Mouse (Mus musculus) forebrain, embryonic 10.5 days (tissue): ENCODE results near the gene Npcd. TPM values are rescaled to one million over a fixed set of nuclear protein-coding genes. Genes with fewer than 3 reads are reported as not detected.

Experiments
- DNase-seq: peaks from one replicate; pipeline ENCODE4 v3.0.0-alpha.2; 2017; ENCODE audit warnings: low spot score; ENCODE audit errors: extremely low spot score
- H3K27ac ChIP-seq: fragments of 300-500 bp; sonication (generic); 2 replicates; pipeline ENCODE4 v1.5.1; 2016; ENCODE audit warnings: mild to moderate bottlenecking
- H3K27me3 ChIP-seq: fragments of 300-500 bp; sonication (generic); 2 replicates; pipeline ENCODE4 v1.6.1; 2016; ENCODE audit warnings: mild to moderate bottlenecking; ENCODE audit not compliant: poor library complexity, severe bottlenecking
- H3K36me3 ChIP-seq: fragments of 300-500 bp; sonication (generic); replicated peaks from 2 replicates; pipeline ENCODE4 v1.6.1; 2016; ENCODE audit warnings: mild to moderate bottlenecking, moderate library complexity
- H3K4me1 ChIP-seq: fragments of 300-500 bp; sonication (generic); 2 replicates; pipeline ENCODE4 v1.6.1; 2016
- H3K4me3 ChIP-seq: fragments of 300-500 bp; sonication (generic); 2 replicates; pipeline ENCODE4 v1.5.1; 2016; ENCODE audit warnings: mild to moderate bottlenecking, moderate library complexity
- H3K9me3 ChIP-seq: fragments of 300-500 bp; sonication (generic); 2 replicates; pipeline ENCODE4 v1.6.1; 2016; ENCODE audit warnings: mild to moderate bottlenecking, moderate library complexity
- WGBS: fragments of 180-500 bp; shearing (Covaris S2); methylation state at CpG from one replicate; pipeline ENCODE4 v1.1.7; 2016; 5-methylcytosine and 5-hydroxymethylcytosine counted together
- polyA plus RNA-seq: library from polyadenylated mRNA; unstranded; fragments of >200 nt; fragmentation: Nextera tagmentation; extraction: Ambion mirVana; gene quantifications from 2 replicates; pipeline ENCODE4 v1.2.1, GENCODE M21; 2016

Gene Npcd
- polyA plus RNA-seq, 1 experiment from 2014 or later, result not detected

DNA sequence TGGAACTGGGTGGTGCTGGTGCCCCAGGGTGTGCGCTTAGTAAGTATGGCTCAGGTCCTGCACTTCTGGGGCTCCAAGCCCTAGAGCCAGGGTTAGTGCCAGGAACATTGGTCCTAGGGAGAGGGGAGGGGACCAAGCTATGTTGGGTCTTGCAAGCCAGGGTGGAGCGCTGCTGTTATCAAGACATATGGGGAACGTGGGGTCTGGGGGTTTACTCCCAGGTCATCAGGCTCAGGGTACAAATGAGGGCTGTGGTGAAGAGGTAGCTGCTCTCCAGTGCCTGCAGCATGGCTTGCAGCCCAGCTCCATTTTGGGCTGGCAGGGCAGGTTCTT lies 80.7 kb downstream of the Npcd start:
- peaks cover 23% of the 10 kb centered on the region for H3K4me1 ChIP-seq
- no peak overlapping the region for H3K4me3 ChIP-seq
- no peaks in the 10 kb centered on the region for H3K36me3 ChIP-seq
- no peaks in the 10 kb centered on the region for H3K27me3 ChIP-seq
- 0 out of 2 replicates have a peak overlapping the region, but pooled peaks have one; percentile 20 for H3K27ac ChIP-seq
- no peaks in the 10 kb centered on the region for H3K9me3 ChIP-seq
- WGBS, result 93% methylated on average over 3 of the region's 3 CpGs
- no peak for DNase-seq

DNA sequence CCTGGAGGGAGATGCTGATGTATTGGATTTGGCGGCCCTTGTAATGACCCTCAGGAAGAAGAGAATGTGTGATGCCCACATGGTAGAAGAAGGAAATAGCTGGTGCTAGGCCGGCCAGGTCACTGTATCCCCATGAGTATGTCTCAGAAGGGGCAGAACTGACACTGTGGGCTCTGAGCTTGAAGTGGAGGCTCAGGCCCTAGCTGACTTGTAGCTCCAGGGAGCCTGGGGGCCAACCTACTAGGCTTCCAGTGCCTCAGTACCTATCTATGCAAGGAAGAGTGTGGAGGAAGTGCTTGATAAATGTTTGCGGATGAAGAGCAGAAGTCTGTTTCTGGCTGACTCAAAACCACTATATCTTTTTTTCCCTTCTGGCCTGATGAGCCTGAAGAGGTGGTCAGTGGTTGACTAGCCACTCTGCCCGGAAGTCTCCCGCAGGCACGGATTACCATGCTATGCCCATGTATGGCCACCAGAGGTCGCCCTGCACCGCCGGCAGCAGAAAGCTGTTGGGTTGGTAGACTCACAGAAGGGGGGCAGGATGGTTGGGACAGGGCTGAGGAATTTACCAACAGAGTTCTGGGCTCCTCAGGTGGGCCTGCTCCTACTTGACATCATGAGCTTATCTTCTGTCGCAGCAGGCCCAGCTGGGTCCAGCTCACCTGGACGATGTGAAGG lies 81.2 kb downstream of the Npcd start:
- 21% methylated on average over 11 of the region's 11 CpGs for WGBS
- Histone ChIP-seq H3K27me3 (no peaks in the 10 kb centered on the region), H3K4me1 (peaks cover 28% of the 10 kb centered on the region), H3K4me3 (no peak overlapping the region), H3K9me3 (no peaks in the 10 kb centered on the region), H3K36me3 (no peaks in the 10 kb centered on the region), H3K27ac (0 out of 2 replicates have a peak overlapping the region, but pooled peaks have one; percentile 20)
- DNase-seq, result peak; percentile 79

DNA sequence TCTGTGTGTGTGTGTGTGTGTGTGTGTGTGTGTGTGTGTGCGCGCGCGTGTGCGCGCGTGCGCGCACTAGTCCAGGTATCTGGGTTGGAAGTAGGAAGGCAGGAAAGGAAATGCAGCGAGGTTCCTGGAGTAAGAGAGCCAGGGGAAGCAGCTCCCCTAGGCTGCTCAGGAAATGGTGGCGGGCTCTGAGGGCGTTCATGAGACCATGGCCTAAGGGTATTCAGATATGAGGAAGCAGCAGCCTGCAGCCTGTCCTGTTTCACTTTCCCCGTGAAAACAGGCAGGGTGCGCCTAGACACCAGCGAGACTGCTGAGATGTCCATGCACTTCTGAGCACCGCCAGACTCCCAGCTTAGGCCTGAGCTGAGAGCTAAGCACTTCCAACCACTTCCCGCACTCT lies 82.3 kb downstream of the Npcd start:
- Histone ChIP-seq H3K4me1 (peaks cover 24% of the 10 kb centered on the region), H3K9me3 (no peaks in the 10 kb centered on the region), H3K36me3 (no peaks in the 10 kb centered on the region), H3K4me3 (no peak overlapping the region), H3K27ac (no peak overlapping the region), H3K27me3 (no peaks in the 10 kb centered on the region)
- WGBS, result 84% methylated on average over 17 of the region's 17 CpGs
- no peak for DNase-seq

DNA sequence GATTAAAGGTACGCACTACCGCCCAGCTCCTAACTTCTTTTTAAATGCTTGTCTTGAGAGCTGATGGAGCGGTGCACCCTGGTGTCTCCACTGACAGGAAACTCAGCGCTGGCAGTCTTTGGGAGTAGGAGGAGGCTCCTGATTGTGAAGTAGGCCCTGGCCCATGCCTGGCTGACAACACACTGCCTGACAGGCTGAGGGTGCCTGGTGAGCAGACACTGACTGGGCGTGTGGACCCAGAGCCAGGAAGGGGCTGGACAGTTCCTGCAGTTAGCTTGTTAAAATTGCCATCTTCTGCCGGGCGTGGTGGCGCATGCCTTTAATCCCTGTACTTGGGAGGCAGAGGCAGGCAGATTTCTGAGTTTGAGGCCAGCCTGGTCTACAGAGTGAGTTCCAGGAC lies 83.8 kb downstream of the Npcd start:
- Histone ChIP-seq H3K4me1 (peaks cover 14% of the 10 kb centered on the region), H3K27ac (no peak overlapping the region), H3K9me3 (no peaks in the 10 kb centered on the region), H3K27me3 (no peaks in the 10 kb centered on the region), H3K4me3 (no peak overlapping the region), H3K36me3 (no peaks in the 10 kb centered on the region)
- 92% methylated on average over 8 of the region's 8 CpGs for WGBS
- DNase-seq, result no peak

DNA sequence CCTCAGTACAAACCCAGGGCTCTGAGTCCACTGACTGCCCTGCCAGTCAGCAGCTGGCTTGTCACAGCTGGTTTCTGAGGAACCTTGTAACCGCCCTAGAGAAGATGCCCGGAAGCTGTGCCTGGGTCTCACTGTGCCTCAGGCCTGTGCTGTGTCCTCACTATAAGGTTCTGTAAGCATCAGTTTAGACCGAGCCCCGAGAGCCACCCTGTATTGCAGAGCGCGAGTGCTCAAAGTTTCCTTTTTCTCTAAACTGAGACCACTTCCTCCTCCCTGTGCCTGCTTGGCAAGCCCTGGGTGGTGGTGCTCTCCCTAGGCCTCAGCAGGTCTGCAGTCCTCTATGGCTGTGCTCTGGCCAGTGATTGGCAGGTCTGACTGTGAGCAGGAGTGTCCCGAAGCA lies 84.9 kb downstream of the Npcd start:
- Histone ChIP-seq H3K36me3 (no peaks in the 10 kb centered on the region), H3K4me3 (no peak overlapping the region), H3K27ac (no peak overlapping the region), H3K4me1 (peaks cover 14% of the 10 kb centered on the region), H3K27me3 (no peaks in the 10 kb centered on the region), H3K9me3 (no peaks in the 10 kb centered on the region)
- DNase-seq, result no peak
- 92% methylated on average over 7 of the region's 7 CpGs for WGBS

DNA sequence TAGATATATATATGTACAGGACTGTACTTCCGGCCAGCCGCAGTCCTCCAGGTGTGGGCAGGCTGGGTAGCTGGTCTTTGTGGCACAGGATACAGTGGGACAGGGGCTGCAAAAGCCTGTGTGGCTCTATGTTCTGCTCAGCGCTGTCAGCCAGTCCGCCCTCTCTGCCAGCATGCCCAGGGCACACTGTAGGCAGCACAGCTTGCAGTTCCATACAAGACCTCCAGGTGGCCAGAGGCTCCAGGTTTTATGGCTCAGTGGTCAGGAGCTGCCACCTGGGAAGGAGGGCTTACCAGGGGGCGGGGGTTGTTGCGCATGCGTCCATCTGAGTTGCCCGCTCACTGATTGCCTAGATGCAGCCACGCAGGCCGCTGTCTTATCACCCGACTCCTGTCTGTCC lies 86.0 kb downstream of the Npcd start:
- 61% methylated on average over 11 of the region's 11 CpGs for WGBS
- no peak overlapping the region for H3K4me3 ChIP-seq

DNA sequence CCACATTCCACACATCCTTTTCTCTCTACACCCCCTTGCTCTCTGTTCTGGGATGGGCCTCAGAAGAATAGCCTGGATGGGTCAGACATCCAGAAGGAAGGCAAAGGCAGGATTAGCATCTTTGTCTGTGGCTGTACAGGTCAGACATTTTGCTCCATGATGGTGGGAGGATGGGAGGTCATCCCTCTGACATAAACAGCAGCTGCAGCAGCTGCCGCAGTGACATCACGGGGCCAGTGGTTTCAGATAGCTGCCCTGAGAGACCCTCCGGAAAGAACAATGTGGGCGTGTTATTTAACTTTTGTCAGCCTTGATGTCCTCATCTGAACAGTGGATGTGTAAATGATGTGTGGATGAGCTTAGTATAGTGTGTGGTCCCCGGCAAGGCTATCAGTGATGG lies 88.2 kb downstream of the Npcd start:
- no peak overlapping the region for H3K27ac ChIP-seq
- 0 out of 2 replicates have a peak, but pooled peaks cover 3% of the 10 kb centered on the region for H3K27me3 ChIP-seq
- DNase-seq, result no peak
- peaks cover 24% of the 10 kb centered on the region for H3K4me1 ChIP-seq
- 91% methylated on average over 5 of the region's 5 CpGs for WGBS
- no peaks in the 10 kb centered on the region for H3K36me3 ChIP-seq
- H3K9me3 ChIP-seq, result no peaks in the 10 kb centered on the region
- no peak overlapping the region for H3K4me3 ChIP-seq

More for the DNA sequence above, 86.0 kb downstream of the Npcd start:
- peaks cover 11% of the 10 kb centered on the region for H3K4me1 ChIP-seq
- no peaks in the 10 kb centered on the region for H3K36me3 ChIP-seq
- no peak overlapping the region; the same call in 1 of the 2 replicates for H3K27ac ChIP-seq
- H3K27me3 ChIP-seq, result no peaks in the 10 kb centered on the region
- peak; percentile 60 for DNase-seq
- no peaks in the 10 kb centered on the region for H3K9me3 ChIP-seq

DNA sequence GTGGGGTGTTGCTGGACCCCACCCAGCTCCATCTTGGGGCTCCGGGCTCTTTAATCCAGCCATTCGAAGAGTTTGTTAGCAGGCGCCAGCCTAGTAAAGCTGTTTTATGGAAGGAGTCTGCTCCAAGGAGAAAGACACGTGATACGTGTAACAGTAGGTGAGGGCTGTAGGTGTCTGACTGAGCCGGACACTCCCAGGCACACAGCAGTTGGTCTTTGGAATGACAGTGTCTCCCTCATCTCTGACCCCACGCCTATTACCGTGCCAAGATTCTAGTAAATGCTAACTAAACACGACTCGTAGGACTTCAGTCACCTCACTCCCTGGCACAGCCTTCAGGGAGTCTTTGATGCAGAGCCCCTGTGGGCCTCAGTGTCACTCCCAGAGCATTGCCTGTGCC lies 88.7 kb downstream of the Npcd start:
- Histone ChIP-seq H3K4me1 (peaks cover 29% of the 10 kb centered on the region), H3K27ac (no peak overlapping the region), H3K4me3 (no peak overlapping the region), H3K27me3 (0 out of 2 replicates have a peak, but pooled peaks cover 3% of the 10 kb centered on the region), H3K9me3 (no peaks in the 10 kb centered on the region), H3K36me3 (no peaks in the 10 kb centered on the region)
- no peak for DNase-seq
- 90% methylated on average over 10 of the region's 10 CpGs for WGBS

DNA sequence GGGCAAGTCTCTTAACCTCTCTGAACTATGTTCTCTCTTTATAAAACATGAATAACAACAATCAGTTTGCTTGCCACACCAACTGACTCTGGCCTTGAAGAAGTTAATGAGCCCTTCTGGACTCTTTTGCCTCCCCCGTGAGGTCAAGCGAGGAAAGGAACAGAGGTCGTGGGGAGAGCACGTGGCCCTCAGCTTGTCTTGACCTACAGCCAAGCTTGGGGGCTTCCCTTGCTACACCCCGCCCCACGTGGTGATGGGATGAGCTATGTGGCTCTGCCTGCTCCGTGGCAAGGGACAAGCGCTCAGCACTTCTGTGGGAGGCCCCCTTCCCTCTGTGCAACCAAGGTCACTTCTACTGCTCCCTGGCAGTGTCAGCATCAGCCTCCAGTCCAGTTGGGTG lies 89.3 kb downstream of the Npcd start:
- Histone ChIP-seq H3K4me1 (peaks cover 34% of the 10 kb centered on the region), H3K27me3 (0 out of 2 replicates have a peak, but pooled peaks cover 3% of the 10 kb centered on the region), H3K27ac (no peak overlapping the region), H3K9me3 (no peaks in the 10 kb centered on the region), H3K4me3 (no peak overlapping the region), H3K36me3 (0 out of 2 replicates have a peak, but pooled peaks cover under 1% of the 10 kb centered on the region)
- no peak for DNase-seq
- 82% methylated on average over 8 of the region's 8 CpGs for WGBS

DNA sequence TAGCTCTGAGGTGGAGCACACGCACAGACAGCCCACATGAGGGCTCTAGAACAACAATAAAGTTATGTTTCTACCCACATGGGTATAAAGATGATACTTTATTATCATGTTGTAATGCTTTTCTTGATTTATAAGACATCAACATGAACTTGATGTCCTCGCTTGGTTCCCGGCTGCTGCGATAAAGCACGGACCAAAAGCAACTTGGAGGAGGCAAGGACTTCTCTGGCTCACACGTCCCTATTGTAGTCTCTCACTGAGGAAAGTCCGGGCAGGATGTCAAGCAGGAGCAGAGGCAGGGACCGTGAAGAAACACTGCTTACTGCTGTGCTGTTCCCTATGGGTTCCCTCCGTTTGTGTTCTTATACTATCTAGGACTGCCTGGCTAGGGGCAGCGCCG lies 90.0 kb downstream of the Npcd start:
- Histone ChIP-seq H3K27me3 (0 out of 2 replicates have a peak, but pooled peaks cover 3% of the 10 kb centered on the region), H3K27ac (no peak overlapping the region), H3K4me3 (no peak overlapping the region), H3K36me3 (peaks cover 8% of the 10 kb centered on the region), H3K4me1 (peaks cover 38% of the 10 kb centered on the region), H3K9me3 (no peaks in the 10 kb centered on the region)
- DNase-seq, result no peak
- WGBS, result 94% methylated on average over 11 of the region's 11 CpGs

DNA sequence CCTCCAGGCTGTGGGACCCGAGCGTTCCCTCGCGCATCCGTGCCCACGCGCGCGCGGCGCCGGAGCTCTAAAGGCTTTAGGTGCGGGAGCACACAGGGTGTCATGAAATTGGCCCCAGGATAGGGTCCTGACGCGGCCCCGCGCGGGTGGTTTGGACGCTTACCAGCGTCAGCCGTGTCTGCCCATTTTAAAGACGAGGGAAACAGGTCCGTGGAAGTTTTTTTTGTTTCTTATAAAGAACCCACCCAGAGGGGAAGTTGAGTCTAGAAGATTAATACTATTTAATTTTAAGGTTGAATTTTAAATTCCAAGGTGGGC lies 91.4 kb downstream of the Npcd start:
- Histone ChIP-seq H3K36me3 (peaks cover 21% of the 10 kb centered on the region), H3K27ac (peak overlapping the region; percentile 94), H3K4me3 (peak overlapping the region; percentile 96), H3K27me3 (0 out of 2 replicates have a peak, but pooled peaks cover 3% of the 10 kb centered on the region), H3K4me1 (peaks cover 33% of the 10 kb centered on the region), H3K9me3 (no peaks in the 10 kb centered on the region)
- DNase-seq, result no peak
- under 1% methylated on average over 23 of the region's 23 CpGs for WGBS

DNA sequence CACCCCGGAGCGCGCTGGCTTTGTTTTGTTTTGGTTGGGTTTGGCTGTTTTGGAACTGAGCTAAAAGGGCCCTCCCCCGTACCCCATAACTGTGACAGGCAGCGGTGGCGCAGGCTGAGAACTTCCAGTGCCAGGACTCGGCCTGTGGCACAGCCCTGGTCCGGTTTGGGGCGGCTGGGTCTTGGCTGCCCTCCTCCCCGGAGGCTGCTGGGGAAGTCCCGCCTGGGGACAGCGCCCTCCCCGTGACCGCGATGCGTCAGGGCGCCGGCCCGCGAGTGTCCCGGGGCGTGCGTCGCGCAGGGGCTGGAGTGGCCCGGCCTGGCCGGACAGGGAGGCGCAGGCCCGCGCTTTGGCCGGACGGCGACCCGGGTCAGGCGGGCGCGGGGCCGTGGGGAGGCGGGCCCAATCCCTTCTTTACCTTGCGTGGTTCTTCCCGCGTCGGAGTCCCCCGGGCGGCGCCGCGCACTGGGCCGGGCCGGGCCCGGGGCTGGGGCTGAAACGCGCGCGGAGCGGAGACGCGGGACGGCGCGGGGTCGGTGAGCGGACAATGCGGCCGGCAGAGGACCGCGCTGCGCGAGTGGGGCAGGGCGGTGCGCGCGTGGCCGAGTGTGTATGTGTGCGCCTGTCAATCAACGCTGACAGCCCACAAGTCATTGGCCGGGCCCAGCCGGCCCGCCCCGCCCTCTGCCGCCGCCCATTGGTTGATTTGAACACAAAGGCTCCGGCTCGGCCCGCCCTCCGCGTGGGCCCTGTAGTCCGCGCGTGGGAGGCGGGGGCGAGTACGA lies 91.9 kb downstream of the Npcd start, which contains the start of gene Sun2:
Gene Sun2, minus strand, starts transcription at position 616 of the 785 bp plus-strand sequence.
- under 1% methylated on average over 93 of the region's 93 CpGs for WGBS
- H3K4me3 ChIP-seq, result peak within 1 kb of the TSS; percentile 96
- 0 out of 2 replicates have a peak, but pooled peaks cover 3% of the 10 kb centered on the region for H3K27me3 ChIP-seq
- H3K27ac ChIP-seq, result peak within 1 kb of the TSS; percentile 94
- peak; percentile 88 for DNase-seq
- H3K36me3 ChIP-seq, result peaks cover 27% of the 10 kb centered on the region
- no peaks in the 10 kb centered on the region for H3K9me3 ChIP-seq
- peaks cover 33% of the 10 kb centered on the region for H3K4me1 ChIP-seq
